Mouse (Mus musculus) kidney, embryonic 15.5 days (tissue): ENCODE data around the gene Kcnma1. TPM values are rescaled to one million over a fixed set of nuclear protein-coding genes. Genes with fewer than 3 reads are reported as not detected.

Experiments
- ATAC-seq: fragments of 200-750 bp; cut with Nextera tagmentation; replicated peaks from 2 replicates; pipeline ENCODE4 v1.8.0; 2017; ENCODE audit warnings: moderate TSS enrichment; ENCODE audit not compliant: low FRiP score
- H3K27ac ChIP-seq: fragments of 300-500 bp; sonication (generic); 2 replicates; pipeline ENCODE4 v1.5.1; 2015; ENCODE audit warnings: mild to moderate bottlenecking, inconsistent platforms
- H3K27me3 ChIP-seq: fragments of 300-500 bp; sonication (generic); 2 replicates; pipeline ENCODE4 v1.6.1; 2015; ENCODE audit warnings: inconsistent platforms
- H3K36me3 ChIP-seq: fragments of 300-500 bp; sonication (generic); 2 replicates; pipeline ENCODE4 v1.6.1; 2015; ENCODE audit warnings: inconsistent platforms
- H3K4me1 ChIP-seq: fragments of 300-500 bp; sonication (generic); 2 replicates; pipeline ENCODE4 v1.6.1; 2015; ENCODE audit warnings: inconsistent platforms
- H3K4me2 ChIP-seq: fragments of 300-500 bp; sonication (generic); 2 replicates; pipeline ENCODE4 v1.6.1; 2015; ENCODE audit warnings: moderate library complexity, mild to moderate bottlenecking, inconsistent platforms
- H3K4me3 ChIP-seq: fragments of 300-500 bp; sonication (generic); replicated peaks from 2 replicates; pipeline ENCODE4 v1.5.1; 2015; ENCODE audit warnings: mild to moderate bottlenecking, inconsistent platforms
- H3K9ac ChIP-seq: fragments of 300-500 bp; sonication (generic); 2 replicates; pipeline ENCODE4 v1.6.1; 2015; ENCODE audit warnings: mild to moderate bottlenecking, inconsistent platforms
- H3K9me3 ChIP-seq: fragments of 300-500 bp; sonication (generic); replicated peaks from 2 replicates; pipeline ENCODE4 v1.6.1; 2016; ENCODE audit warnings: inconsistent platforms
- WGBS: fragments of 180-500 bp; shearing (Covaris S2); methylation state at CpG from one replicate; pipeline ENCODE4 v1.1.7; 2015; ENCODE audit warnings: mixed read lengths; 5-methylcytosine and 5-hydroxymethylcytosine counted together
- polyA plus RNA-seq: library from polyadenylated mRNA; unstranded; fragments of >200 nt; fragmentation: Nextera tagmentation; extraction: Ambion mirVana; gene quantifications from 2 replicates; pipeline ENCODE4 v1.2.1, GENCODE M21; 2015

Gene Kcnma1
- polyA plus RNA-seq, 1 experiment from 2014 or later = 2.5 TPM

- ATAC-seq = no peak
- Histone ChIP-seq H3K27ac (no peak overlapping the region), H3K4me2 (no peak overlapping the region), H3K27me3 (no peaks in the 10 kb centered on the region), H3K9me3 (peaks cover 7% of the 10 kb centered on the region), H3K9ac (no peak overlapping the region), H3K4me1 (peaks cover 6% of the 10 kb centered on the region; the same call in 1 of the 2 replicates), H3K36me3 (no peaks in the 10 kb centered on the region), H3K4me3 (no peak overlapping the region)
- 56% methylated on average over 8 of the region's 8 CpGs for WGBS
Observed at GRCm38 (mm10) chr14:23531735-23532525, 482.4 kb downstream of the Kcnma1 start.

- no peak overlapping the region for H3K4me3 ChIP-seq
- H3K9ac ChIP-seq = no peak overlapping the region
- no peaks in the 10 kb centered on the region for H3K36me3 ChIP-seq
- 0 out of 2 replicates have a peak overlapping the region, but pooled peaks have one; percentile 25 for H3K27ac ChIP-seq
- 9% methylated on average over 4 of the region's 4 CpGs for WGBS
- H3K4me1 ChIP-seq = peaks cover 6% of the 10 kb centered on the region; the same call in 1 of the 2 replicates
- no peak overlapping the region for H3K4me2 ChIP-seq
- no peak for ATAC-seq
- peaks cover 6% of the 10 kb centered on the region for H3K9me3 ChIP-seq
- H3K27me3 ChIP-seq = no peaks in the 10 kb centered on the region
Observed at GRCm38 (mm10) chr14:23529720-23530119, 484.6 kb downstream of the Kcnma1 start.

GRCm38 (mm10) chr14:23529229-23529628 is 485.1 kb downstream of the Kcnma1 start:
- no peaks in the 10 kb centered on the region for H3K27me3 ChIP-seq
- H3K4me3 ChIP-seq = no peak overlapping the region
- ATAC-seq = no peak
- H3K9me3 ChIP-seq = peaks cover under 1% of the 10 kb centered on the region; the same call in 1 of the 2 replicates
- WGBS = 74% methylated on average over 1 of the region's 1 CpGs
- H3K4me1 ChIP-seq = peaks cover 6% of the 10 kb centered on the region; the same call in 1 of the 2 replicates
- no peak overlapping the region for H3K9ac ChIP-seq
- H3K27ac ChIP-seq = 0 out of 2 replicates have a peak overlapping the region, but pooled peaks have one; percentile 25
- H3K36me3 ChIP-seq = no peaks in the 10 kb centered on the region
- H3K4me2 ChIP-seq = no peak overlapping the region

- no peak for ATAC-seq
- WGBS = 79% methylated on average over 1 of the region's 1 CpGs
- no peak overlapping the region for H3K9ac ChIP-seq
Observed at GRCm38 (mm10) chr14:23525910-23526309, 488.4 kb downstream of the Kcnma1 start.

GRCm38 (mm10) chr14:23523825-23524491 is 490.3 kb downstream of the Kcnma1 start:
- Histone ChIP-seq H3K27me3 (peaks cover 4% of the 10 kb centered on the region; the same call in 1 of the 2 replicates), H3K4me1 (0 out of 2 replicates have a peak, but pooled peaks cover 3% of the 10 kb centered on the region), H3K4me3 (no peak overlapping the region), H3K4me2 (no peak overlapping the region), H3K27ac (peak overlapping the region; percentile 64; the same call in 1 of the 2 replicates), H3K36me3 (no peaks in the 10 kb centered on the region), H3K9me3 (no peaks in the 10 kb centered on the region), H3K9ac (no peak overlapping the region)
- no peak for ATAC-seq
- 51% methylated on average over 6 of the region's 6 CpGs for WGBS

More at GRCm38 (mm10) chr14:23525910-23526309, 488.4 kb downstream of the Kcnma1 start:
- H3K4me3 ChIP-seq = no peak overlapping the region
- no peaks in the 10 kb centered on the region for H3K27me3 ChIP-seq
- H3K9me3 ChIP-seq = no peaks in the 10 kb centered on the region
- no peak overlapping the region for H3K27ac ChIP-seq
- peaks cover 9% of the 10 kb centered on the region; the same call in 1 of the 2 replicates for H3K4me1 ChIP-seq
- no peaks in the 10 kb centered on the region for H3K36me3 ChIP-seq
- no peak overlapping the region for H3K4me2 ChIP-seq

- ATAC-seq = peak; percentile 69
- peaks cover 4% of the 10 kb centered on the region; the same call in 1 of the 2 replicates for H3K27me3 ChIP-seq
- no peak overlapping the region for H3K4me2 ChIP-seq
- H3K4me1 ChIP-seq = 0 out of 2 replicates have a peak, but pooled peaks cover 3% of the 10 kb centered on the region
- no peak overlapping the region for H3K9ac ChIP-seq
- peak overlapping the region; percentile 64 for H3K27ac ChIP-seq
- no peaks in the 10 kb centered on the region for H3K9me3 ChIP-seq
- no peak overlapping the region for H3K4me3 ChIP-seq
- H3K36me3 ChIP-seq = no peaks in the 10 kb centered on the region
- 48% methylated on average over 4 of the region's 4 CpGs for WGBS
Observed at GRCm38 (mm10) chr14:23522606-23523159, 491.6 kb downstream of the Kcnma1 start.

- ATAC-seq = no peak
- Histone ChIP-seq H3K4me1 (0 out of 2 replicates have a peak, but pooled peaks cover 3% of the 10 kb centered on the region), H3K36me3 (no peaks in the 10 kb centered on the region), H3K27me3 (peaks cover 4% of the 10 kb centered on the region; the same call in 1 of the 2 replicates), H3K9me3 (no peaks in the 10 kb centered on the region), H3K4me3 (no peak overlapping the region), H3K27ac (no peak overlapping the region), H3K4me2 (no peak overlapping the region), H3K9ac (no peak overlapping the region)
- 74% methylated on average over 10 of the region's 10 CpGs for WGBS
Observed at GRCm38 (mm10) chr14:23521080-23521684, 493.1 kb downstream of the Kcnma1 start.

- WGBS = 91% methylated on average over 2 of the region's 2 CpGs
- H3K9ac ChIP-seq = no peak overlapping the region
- no peaks in the 10 kb centered on the region for H3K9me3 ChIP-seq
- H3K27ac ChIP-seq = no peak overlapping the region
- no peak overlapping the region for H3K4me2 ChIP-seq
- H3K36me3 ChIP-seq = no peaks in the 10 kb centered on the region
- peaks cover 4% of the 10 kb centered on the region; the same call in 1 of the 2 replicates for H3K27me3 ChIP-seq
- H3K4me3 ChIP-seq = no peak overlapping the region
- H3K4me1 ChIP-seq = 0 out of 2 replicates have a peak, but pooled peaks cover 3% of the 10 kb centered on the region
- ATAC-seq = no peak
Observed at GRCm38 (mm10) chr14:23517374-23517773, 496.9 kb downstream of the Kcnma1 start.

- Histone ChIP-seq H3K9me3 (no peaks in the 10 kb centered on the region), H3K4me2 (no peak overlapping the region), H3K36me3 (no peaks in the 10 kb centered on the region), H3K27ac (no peak overlapping the region), H3K9ac (no peak overlapping the region), H3K4me1 (no peaks in the 10 kb centered on the region), H3K4me3 (no peak overlapping the region), H3K27me3 (no peaks in the 10 kb centered on the region)
- no peak for ATAC-seq
- WGBS = 76% methylated on average over 5 of the region's 5 CpGs
Observed at GRCm38 (mm10) chr14:23509792-23510191, 504.5 kb downstream of the Kcnma1 start.

- no peak overlapping the region for H3K4me2 ChIP-seq
- H3K4me1 ChIP-seq = peaks cover 11% of the 10 kb centered on the region
- WGBS = 33% methylated on average over 8 of the region's 8 CpGs
- H3K4me3 ChIP-seq = no peak overlapping the region
- no peaks in the 10 kb centered on the region for H3K9me3 ChIP-seq
- no peaks in the 10 kb centered on the region for H3K36me3 ChIP-seq
- H3K27ac ChIP-seq = peak overlapping the region; percentile 71
- H3K27me3 ChIP-seq = no peaks in the 10 kb centered on the region
- peak; percentile 79 for ATAC-seq
- no peak overlapping the region for H3K9ac ChIP-seq
Observed at GRCm38 (mm10) chr14:23502236-23502790, 512.0 kb downstream of the Kcnma1 start.

GRCm38 (mm10) chr14:23496801-23497200 is 517.5 kb downstream of the Kcnma1 start:
- no peaks in the 10 kb centered on the region for H3K9me3 ChIP-seq
- no peak overlapping the region for H3K27ac ChIP-seq
- 94% methylated on average over 3 of the region's 3 CpGs for WGBS
- H3K4me1 ChIP-seq = peaks cover 2% of the 10 kb centered on the region
- H3K4me2 ChIP-seq = no peak overlapping the region
- no peak overlapping the region for H3K9ac ChIP-seq
- H3K27me3 ChIP-seq = no peaks in the 10 kb centered on the region
- ATAC-seq = no peak
- no peak overlapping the region for H3K4me3 ChIP-seq
- H3K36me3 ChIP-seq = no peaks in the 10 kb centered on the region
